Mouse (Mus musculus): ENCODE results near the gene Igfbp7. TPM values are rescaled to one million over a fixed set of nuclear protein-coding genes. Genes with fewer than 3 reads are reported as not detected.

Gene Igfbp7
- 10.4 and 16.3 TPM in 2 replicates for polyA plus RNA-seq (2016; fragmentation: Nextera tagmentation; extraction: Ambion mirVana)

DNA sequence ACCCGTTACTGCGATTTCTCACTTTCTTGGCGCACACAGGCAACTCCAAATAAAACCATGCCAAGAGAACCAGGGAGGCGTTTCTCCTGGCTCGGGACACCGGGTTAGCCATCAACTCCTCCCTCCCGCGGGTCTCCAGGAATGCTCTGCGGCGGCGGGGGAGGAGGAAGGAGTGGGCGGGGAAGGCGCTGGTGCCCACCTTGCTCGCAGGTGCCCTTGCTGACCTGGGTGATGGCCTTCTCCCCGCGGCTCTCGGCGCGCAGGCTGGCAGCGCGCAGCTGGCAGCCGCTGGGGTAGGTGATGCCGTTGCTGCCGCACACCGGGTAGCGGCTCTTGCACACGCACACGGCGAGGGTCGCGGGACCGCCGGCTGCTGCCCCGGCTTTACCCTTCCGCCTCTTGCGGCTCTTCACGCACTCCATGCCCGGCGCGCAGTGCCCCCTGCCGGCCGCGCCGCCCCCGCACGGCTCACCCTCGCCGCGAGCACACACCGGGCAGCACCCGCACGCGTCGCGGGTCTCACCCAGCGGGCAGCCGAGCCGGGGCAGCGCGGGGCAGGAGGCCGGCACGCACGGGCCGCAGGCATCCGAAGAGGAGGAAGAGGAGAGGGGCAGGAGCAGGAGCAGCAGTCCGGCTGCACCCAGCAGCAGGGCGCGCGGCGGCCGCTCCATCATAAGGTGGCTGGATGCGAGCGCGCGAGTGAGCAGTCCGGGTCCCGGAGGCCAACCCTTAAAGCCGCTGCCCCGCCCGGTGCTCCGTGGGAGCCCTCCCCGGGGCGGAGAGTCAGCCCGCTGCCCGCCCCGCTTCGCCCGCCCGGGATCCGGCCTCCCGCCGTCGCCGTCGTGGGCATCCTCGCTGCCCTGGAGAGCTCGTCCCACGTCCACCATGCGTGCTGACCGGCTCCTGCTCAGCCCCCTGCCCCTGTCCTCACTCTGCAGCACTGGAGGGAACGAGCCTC lies at the start of gene Igfbp7:
Igfbp7 (minus strand) TSS at position 701 of the 958 bp plus-strand sequence.
- peaks cover 55% of the 10 kb centered on the region for H3K27me3 ChIP-seq (ENCODE audit: low read depth, poor library complexity, severe bottlenecking)
- H3K4me1 ChIP-seq: peaks cover 11% of the 10 kb centered on the region
- WGBS: 4% methylated on average over 101 of the region's 101 CpGs
- peak within 1 kb of the TSS; percentile 67 for H3K27ac ChIP-seq (replicated peaks)
- no peaks in the 10 kb centered on the region for H3K36me3 ChIP-seq
- peak; percentile 74 for DNase-seq (ENCODE audit: low spot score)
- H3K9me3 ChIP-seq (replicated peaks): no peaks in the 10 kb centered on the region
- H3K4me3 ChIP-seq: peak within 1 kb of the TSS; percentile 67

GRCm38 (mm10) chr5:77452103-77452502 lies 44.3 kb upstream of the Igfbp7 start:
- no peaks in the 10 kb centered on the region for H3K4me1 ChIP-seq
- H3K9me3 ChIP-seq (replicated peaks): no peaks in the 10 kb centered on the region
- H3K27me3 ChIP-seq (ENCODE audit: low read depth, poor library complexity, severe bottlenecking): no peaks in the 10 kb centered on the region
- H3K36me3 ChIP-seq: no peaks in the 10 kb centered on the region
- WGBS: 90% methylated on average over 6 of the region's 6 CpGs
- no peak overlapping the region for H3K27ac ChIP-seq (replicated peaks)
- no peak for DNase-seq (ENCODE audit: low spot score)
- H3K4me3 ChIP-seq: no peak overlapping the region

GRCm38 (mm10) chr5:77449531-77449930 lies 41.7 kb upstream of the Igfbp7 start:
- Histone ChIP-seq H3K36me3 (no peaks in the 10 kb centered on the region), H3K27ac (replicated peaks) (no peak overlapping the region), H3K4me3 (no peak overlapping the region), H3K9me3 (replicated peaks) (no peaks in the 10 kb centered on the region), H3K4me1 (no peaks in the 10 kb centered on the region), H3K27me3 (ENCODE audit: low read depth, poor library complexity, severe bottlenecking) (no peaks in the 10 kb centered on the region)
- 89% methylated on average over 7 of the region's 7 CpGs for WGBS
- no peak for DNase-seq (ENCODE audit: low spot score)

DNA sequence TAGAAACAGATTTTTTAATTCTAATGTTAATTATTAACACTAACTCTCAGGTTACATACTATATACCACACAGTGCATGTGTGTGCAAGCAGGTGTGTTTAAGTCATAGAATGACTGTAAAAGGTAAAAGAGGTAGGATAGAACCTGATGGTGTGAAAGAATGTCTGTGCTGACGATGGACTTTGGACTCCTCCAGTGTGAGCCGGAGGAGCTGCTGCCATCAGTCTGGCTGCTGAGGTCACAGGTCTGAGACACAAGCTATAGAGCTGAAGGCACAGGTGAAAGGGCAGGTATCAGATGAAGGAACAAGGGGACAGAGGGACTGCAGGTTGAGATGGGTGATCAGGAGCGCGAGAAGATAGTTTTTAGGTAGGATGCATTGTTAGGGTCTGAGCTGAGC lies 37.6 kb upstream of the Igfbp7 start:
- Histone ChIP-seq H3K27ac (replicated peaks) (no peak overlapping the region), H3K27me3 (ENCODE audit: low read depth, poor library complexity, severe bottlenecking) (no peaks in the 10 kb centered on the region), H3K36me3 (no peaks in the 10 kb centered on the region), H3K9me3 (replicated peaks) (no peaks in the 10 kb centered on the region), H3K4me1 (no peaks in the 10 kb centered on the region; the same call in 1 of the 2 replicates), H3K4me3 (no peak overlapping the region)
- WGBS: 95% methylated on average over 4 of the region's 4 CpGs
- DNase-seq (ENCODE audit: low spot score): no peak

DNA sequence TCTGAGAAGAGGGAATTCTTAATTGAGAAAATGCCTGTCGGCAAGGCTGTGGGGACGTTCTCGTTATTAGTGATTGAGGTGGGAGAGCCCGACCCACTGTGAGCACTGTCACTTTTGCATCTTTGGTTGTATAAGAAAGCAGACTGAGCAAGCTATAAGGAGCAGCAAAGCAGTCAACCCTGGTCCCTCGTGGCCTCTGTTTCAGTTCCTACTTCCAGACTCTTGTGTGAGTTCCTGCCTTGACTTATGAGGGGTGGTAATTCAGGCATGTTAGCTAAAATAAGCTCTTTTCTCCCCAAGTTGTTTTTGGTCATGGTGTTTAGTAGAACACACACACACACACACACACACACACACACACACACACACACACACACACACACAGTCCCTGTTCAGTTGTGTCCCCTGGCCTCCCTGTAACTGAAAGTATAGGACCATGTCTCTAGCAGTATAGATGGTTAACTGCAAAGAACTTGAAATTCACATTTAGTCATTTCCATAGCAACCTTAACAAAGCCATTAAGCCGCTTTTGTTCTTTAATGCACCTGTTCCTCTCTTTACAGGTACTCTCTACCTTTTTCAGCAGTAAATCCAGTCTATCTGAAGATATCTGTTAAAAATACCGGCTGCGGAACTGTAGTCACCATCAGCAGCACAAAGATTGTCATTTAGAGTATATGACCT lies 36.2 kb upstream of the Igfbp7 start:
- WGBS: 89% methylated on average over 8 of the region's 8 CpGs
- Histone ChIP-seq H3K27ac (replicated peaks) (no peak overlapping the region), H3K4me3 (no peak overlapping the region), H3K9me3 (replicated peaks) (no peaks in the 10 kb centered on the region), H3K27me3 (ENCODE audit: low read depth, poor library complexity, severe bottlenecking) (no peaks in the 10 kb centered on the region), H3K4me1 (no peaks in the 10 kb centered on the region; the same call in 1 of the 2 replicates), H3K36me3 (no peaks in the 10 kb centered on the region)
- DNase-seq (ENCODE audit: low spot score): no peak

DNA sequence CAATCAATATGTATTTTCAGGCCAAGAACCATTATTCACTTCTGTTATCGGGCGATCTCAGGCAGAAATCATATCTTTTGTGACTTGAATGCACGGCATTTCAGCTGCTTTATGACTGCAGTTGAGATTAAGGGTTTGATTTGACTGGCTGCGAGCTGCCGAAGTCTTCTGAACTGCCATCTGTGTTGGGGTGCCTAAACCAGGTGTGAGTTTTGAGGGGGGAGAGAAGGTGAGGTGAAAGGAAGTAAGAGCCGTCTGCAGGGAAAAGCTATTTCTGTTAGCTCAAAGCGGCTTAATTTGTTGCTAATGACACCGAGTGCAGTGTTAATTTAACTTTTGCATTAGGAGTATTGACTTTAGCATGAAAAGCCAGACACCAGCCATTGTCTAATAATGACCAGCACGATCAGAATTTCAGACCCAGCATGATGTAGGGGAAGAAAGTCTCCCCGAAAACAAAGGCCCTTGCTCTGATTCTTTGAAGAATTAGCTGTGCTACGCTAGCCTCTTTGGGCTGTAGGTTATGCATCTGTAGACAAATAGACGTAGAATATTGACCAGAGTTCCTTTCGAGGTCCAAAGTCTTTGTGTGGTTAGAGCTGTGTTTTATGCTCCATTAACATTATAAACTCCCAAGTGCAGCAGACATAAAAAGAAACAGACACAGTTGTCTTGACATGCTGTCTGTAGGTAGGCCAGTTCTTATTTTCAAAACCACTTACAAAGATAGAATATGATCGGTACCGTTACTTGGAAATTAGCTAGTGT lies 35.2 kb upstream of the Igfbp7 start:
- Histone ChIP-seq H3K9me3 (replicated peaks) (no peaks in the 10 kb centered on the region), H3K36me3 (no peaks in the 10 kb centered on the region), H3K27me3 (ENCODE audit: low read depth, poor library complexity, severe bottlenecking) (no peaks in the 10 kb centered on the region), H3K4me1 (no peaks in the 10 kb centered on the region; the same call in 1 of the 2 replicates), H3K4me3 (no peak overlapping the region), H3K27ac (replicated peaks) (no peak overlapping the region)
- 81% methylated on average over 15 of the region's 15 CpGs for WGBS
- no peak for DNase-seq (ENCODE audit: low spot score)

GRCm38 (mm10) chr5:77436308-77436707 lies 28.5 kb upstream of the Igfbp7 start:
- no peak for DNase-seq (ENCODE audit: low spot score)
- no peak overlapping the region for H3K27ac ChIP-seq (replicated peaks)
- 84% methylated on average over 4 of the region's 4 CpGs for WGBS
- H3K36me3 ChIP-seq: no peaks in the 10 kb centered on the region
- no peaks in the 10 kb centered on the region for H3K4me1 ChIP-seq
- H3K4me3 ChIP-seq: no peak overlapping the region
- no peaks in the 10 kb centered on the region for H3K9me3 ChIP-seq (replicated peaks)
- H3K27me3 ChIP-seq (ENCODE audit: low read depth, poor library complexity, severe bottlenecking): no peaks in the 10 kb centered on the region

- no peak overlapping the region for H3K27ac ChIP-seq (replicated peaks)
- 82% methylated on average over 11 of the region's 11 CpGs for WGBS
- no peaks in the 10 kb centered on the region for H3K36me3 ChIP-seq
- no peaks in the 10 kb centered on the region for H3K4me1 ChIP-seq
- no peaks in the 10 kb centered on the region for H3K27me3 ChIP-seq (ENCODE audit: low read depth, poor library complexity, severe bottlenecking)
- no peak for DNase-seq (ENCODE audit: low spot score)
- no peak overlapping the region for H3K4me3 ChIP-seq
- no peaks in the 10 kb centered on the region for H3K9me3 ChIP-seq (replicated peaks)
These were observed 26.2 kb upstream of the Igfbp7 start for GRCm38 (mm10) chr5:77434060-77434459.

GRCm38 (mm10) chr5:77433561-77433960 lies 25.7 kb upstream of the Igfbp7 start:
- Histone ChIP-seq H3K4me1 (no peaks in the 10 kb centered on the region), H3K4me3 (no peak overlapping the region), H3K27ac (replicated peaks) (no peak overlapping the region), H3K27me3 (ENCODE audit: low read depth, poor library complexity, severe bottlenecking) (no peaks in the 10 kb centered on the region), H3K36me3 (no peaks in the 10 kb centered on the region), H3K9me3 (replicated peaks) (no peaks in the 10 kb centered on the region)
- no peak for DNase-seq (ENCODE audit: low spot score)
- WGBS: 84% methylated on average over 9 of the region's 9 CpGs

DNA sequence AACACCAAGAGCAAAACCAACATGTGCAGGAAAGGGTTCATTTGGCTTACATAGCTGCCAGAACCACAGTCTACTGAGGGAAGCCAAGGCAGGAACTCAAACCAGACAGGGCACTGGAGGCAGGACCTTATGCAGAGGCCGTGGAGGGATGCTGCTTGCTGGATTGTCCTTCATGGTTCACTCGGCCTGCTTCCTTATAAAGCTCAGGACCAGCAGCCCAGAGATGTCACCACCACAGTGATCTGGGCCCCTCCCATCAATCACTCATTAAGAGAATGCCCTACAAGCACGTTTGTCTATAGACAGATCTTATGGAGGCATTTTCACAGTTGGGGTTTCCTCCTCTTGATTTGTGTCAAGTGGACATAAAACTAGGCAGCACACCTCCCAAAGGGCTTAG lies 25.3 kb upstream of the Igfbp7 start:
- H3K36me3 ChIP-seq: no peaks in the 10 kb centered on the region

DNA sequence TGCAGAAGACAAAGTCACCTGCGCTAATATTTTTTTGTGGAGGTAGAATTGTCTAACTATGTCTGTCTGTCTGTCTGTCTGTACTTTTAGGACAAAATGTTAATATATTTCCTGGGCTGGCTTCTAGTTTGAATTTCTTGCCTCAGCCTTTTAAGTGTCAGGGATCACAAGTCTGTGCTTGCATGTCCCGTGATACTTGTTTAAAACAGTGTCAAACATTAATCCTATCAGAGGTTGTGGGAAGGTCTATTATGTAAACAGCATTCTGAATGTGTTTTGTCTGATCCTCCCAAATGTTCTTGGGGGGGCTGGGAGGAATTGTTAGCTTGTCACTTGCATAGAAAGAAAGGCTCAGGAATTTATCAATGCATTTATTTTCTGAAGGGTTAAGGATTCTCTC lies 24.6 kb upstream of the Igfbp7 start:
- Histone ChIP-seq H3K27me3 (ENCODE audit: low read depth, poor library complexity, severe bottlenecking) (no peaks in the 10 kb centered on the region), H3K4me3 (no peak overlapping the region), H3K4me1 (no peaks in the 10 kb centered on the region), H3K36me3 (no peaks in the 10 kb centered on the region), H3K27ac (replicated peaks) (no peak overlapping the region), H3K9me3 (replicated peaks) (no peaks in the 10 kb centered on the region)
- no peak for DNase-seq (ENCODE audit: low spot score)
- WGBS: 75% methylated on average over 2 of the region's 2 CpGs

More for the DNA sequence above, 25.3 kb upstream of the Igfbp7 start:
- Histone ChIP-seq H3K4me1 (no peaks in the 10 kb centered on the region), H3K27ac (replicated peaks) (no peak overlapping the region), H3K9me3 (replicated peaks) (no peaks in the 10 kb centered on the region), H3K4me3 (no peak overlapping the region), H3K27me3 (ENCODE audit: low read depth, poor library complexity, severe bottlenecking) (no peaks in the 10 kb centered on the region)
- DNase-seq (ENCODE audit: low spot score): no peak
- 77% methylated on average over 3 of the region's 3 CpGs for WGBS

DNA sequence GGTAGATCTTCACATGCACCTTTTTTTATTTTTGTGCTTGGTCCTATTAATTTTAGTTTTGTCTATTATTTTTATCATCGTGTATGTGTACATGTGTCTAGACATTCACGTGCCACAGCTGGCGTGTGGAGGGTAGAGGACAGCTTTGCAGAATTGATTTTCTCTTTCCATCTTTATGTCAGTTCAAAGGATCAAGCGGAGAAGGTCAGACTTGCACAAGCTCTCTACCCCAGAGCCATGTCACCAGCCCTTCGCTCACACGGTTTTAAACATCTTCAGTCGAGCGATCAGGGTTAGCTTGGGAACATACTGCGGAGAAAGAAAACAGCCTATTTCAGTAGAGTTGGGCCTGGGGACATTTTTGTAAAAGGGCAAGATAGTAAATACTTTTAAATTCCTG lies 23.2 kb upstream of the Igfbp7 start:
- Histone ChIP-seq H3K36me3 (no peaks in the 10 kb centered on the region), H3K4me3 (no peak overlapping the region), H3K9me3 (replicated peaks) (no peaks in the 10 kb centered on the region), H3K27ac (replicated peaks) (no peak overlapping the region), H3K27me3 (ENCODE audit: low read depth, poor library complexity, severe bottlenecking) (no peaks in the 10 kb centered on the region), H3K4me1 (no peaks in the 10 kb centered on the region)
- DNase-seq (ENCODE audit: low spot score): no peak
- WGBS: 87% methylated on average over 9 of the region's 9 CpGs
